Mouse (Mus musculus) cerebellum, adult 11 months (tissue): ENCODE measurements around the gene Ppp1r16b.

ENCODE experiments used
- DNase-seq: peaks from one replicate; pipeline ENCODE4 v3.0.0; 2022

The Ppp1r16b gene

DNA sequence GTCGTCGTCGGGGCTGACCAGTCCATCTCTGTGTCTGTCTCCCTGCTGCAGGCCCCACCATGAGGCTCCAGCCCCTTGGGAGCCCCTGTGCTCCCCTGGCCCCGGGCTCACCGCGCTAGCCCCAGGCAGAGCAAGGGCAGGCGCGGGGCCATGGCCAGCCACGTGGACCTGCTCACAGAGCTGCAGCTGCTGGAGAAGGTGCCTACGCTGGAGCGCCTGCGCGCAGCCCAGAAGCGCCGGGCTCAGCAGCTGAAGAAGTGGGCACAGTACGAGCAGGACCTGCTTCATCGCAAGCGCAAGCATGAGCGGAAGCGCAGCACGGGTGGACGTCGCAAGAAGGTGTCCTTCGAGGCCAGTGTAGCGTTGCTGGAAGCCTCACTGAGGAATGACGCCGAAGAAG is 30.6 kb downstream of the Ppp1r16b start:
- DNase-seq = no peak

DNA sequence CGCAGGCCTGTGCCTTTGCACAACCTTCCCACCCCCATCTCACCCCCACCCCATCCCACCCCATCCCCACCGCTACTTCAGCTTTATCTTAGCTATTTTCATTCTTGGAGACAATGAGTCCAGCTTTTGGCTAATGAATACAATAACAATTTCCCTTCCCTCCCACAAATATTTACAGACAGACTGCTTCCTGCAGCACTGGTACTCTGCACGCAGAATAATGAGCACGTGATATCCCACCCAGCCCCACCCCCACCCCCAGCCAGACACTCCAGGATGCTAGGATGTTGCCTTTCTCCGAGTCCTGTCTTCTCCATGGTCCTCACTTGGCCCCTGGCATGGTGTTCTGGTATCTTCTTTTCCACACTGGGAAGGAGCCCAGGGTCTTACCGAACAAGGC is 31.3 kb downstream of the Ppp1r16b start:
- no peak for DNase-seq

DNA sequence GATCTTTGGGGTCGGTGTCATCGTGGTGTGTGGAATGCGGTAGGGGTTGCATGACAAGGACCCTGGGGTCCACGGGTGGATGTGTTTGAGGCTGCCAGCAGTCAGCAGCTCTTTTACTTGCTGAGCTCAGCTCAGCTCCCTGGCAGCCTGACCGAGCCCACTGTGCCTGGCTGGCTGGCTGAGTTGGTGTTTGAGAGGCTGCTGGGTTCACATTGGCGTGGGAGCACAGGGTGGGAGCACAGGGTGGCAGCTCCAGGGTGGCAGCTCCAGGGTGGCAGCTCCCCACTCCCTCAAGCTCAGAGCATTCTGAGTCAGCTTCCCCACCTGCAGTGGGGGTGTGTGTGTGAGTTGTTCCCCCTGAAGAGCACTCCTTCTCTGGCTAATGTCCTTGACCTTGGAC is 34.7 kb downstream of the Ppp1r16b start:
- DNase-seq = no peak

DNA sequence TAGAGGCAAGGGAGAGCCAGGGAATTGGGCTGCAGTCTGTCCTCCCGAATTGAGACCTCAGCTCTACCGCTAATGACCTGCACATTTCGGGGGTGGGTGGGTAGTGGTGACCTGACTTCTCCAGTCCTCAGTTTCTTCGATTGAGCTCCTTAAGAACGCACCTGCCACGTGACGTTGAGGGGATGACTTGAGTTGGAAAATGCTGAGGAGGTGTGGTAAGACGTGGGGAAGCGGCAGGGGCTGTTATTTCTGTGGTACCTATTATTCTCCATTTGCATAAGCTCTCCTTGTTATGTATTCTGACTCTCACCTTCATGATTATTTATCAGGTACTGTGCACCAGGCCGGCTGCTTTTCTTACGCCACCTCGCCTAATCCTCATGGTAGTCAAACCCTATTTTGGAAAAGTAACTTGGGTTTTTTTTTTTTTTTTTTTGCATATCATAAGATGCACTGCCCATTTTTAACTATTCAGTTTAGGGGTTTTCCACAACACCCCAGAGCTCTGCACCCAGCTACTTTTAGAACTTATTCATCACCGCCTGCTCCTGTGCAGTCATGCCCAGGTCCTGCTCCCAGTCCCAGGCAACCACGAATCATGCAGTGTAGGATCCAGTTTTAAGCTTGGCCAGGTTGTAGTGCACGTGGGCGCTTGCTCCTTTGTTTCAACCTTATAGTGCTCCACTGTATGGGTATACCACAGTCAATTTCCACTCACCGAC is 35.5 kb downstream of the Ppp1r16b start:
- no peak for DNase-seq

DNA sequence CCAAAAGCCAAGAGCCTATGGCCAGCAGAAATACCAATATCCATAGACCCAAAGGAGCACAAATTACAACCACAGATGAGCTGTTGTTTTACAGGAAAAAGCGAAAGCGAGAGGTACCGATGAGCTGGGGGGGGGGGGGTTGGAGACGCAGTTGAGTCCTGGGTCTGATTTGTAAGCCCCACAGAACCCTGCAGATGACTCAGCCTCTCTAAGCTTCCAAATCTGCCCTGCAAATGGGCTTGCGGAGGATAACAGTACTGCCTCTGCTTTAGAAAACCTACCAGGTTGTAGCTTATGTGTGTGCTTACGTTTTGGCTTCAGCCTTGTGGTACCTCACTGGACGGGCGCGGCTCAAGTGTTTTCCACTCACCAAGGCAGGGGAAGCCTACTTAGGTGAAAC is 36.3 kb downstream of the Ppp1r16b start:
- no peak for DNase-seq

DNA sequence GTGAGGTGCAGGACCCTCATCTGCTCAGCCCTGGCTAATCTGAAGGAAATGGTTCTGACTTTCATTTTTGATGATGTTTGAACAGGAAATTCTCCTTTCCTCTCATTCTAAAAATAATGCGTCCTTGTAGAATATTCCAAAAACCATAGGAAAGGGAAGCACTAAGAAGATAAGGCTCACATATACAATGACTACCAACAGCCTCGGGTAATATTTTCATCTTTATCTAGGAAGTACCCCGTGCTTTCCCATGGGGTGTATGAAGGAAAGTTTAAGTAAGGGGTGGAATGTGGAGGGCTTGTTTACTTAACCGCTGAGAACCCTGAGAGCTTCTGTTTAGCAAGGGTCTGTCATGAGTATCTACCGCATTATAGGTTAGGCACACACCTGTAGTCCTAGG is 37.0 kb downstream of the Ppp1r16b start:
- no peak for DNase-seq

DNA sequence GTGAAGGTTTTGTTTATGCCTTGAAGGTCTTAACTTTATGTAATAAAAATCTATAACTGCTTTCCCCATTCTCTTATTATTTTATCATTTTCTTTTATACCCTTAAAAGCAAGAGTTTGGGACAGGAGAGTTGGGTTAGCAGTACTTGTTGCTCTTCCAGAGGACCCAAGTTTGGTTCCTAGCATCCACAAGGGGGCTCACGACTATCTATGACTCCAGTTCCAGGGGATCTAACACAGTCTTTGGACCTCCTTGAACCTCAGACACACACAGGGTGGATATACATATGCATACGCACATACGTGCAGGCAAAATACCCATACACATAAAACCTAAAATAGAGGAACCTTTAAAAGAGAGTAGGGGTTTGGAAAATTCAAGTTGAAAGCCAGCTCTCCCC is 39.5 kb downstream of the Ppp1r16b start:
- DNase-seq = no peak

DNA sequence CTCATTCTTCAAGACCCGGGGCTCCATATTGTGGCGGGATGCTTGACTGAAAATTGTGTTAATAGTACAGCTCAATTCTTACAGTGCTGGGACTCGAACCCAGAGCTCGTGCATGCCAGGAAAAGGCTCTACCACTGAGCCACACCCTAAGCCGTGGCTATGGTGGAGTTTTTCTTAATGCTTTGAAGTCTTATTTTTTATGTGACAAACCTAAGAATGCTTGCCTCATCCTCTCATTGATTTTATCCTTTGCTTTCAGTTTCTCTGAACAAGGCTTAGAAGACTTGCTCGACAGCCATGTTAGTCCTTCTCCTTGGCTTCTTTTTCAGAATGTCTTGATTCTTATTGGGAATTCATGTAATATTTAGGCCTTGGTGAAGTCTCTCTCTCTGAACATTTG is 40.3 kb downstream of the Ppp1r16b start:
- no peak for DNase-seq

DNA sequence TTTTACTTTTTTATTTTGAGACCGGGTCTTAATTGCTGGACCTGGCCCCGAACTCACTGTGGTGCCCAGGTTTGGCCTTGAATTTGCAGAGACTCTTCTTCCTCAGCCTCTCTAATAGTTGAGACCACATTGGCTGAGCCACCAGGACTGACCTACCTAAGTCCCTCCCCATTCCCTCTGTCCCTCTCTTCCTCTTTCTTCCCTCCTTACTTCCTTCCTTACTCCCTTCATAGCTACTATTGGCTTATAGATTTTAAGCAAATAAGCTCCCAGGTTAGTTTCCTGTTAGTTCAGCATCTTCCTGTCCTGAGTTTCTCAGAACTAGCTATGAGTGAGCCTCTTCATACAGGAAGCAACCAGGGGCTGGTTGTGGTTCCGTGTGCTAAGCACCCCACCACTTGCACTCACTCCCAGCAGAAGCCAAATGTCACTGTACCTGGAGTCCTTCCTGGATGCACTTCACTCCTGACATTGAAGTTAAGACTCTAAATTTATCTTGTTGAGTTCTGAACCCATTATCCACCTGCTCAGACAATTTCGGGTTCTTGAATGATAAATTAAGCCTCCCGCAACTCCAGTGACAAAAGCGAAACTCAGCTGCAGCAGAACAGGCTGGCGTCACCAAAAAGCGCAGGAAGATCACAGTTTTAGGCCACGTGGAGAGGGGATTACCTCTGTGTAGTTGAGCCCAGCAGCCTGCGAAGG is 41.7 kb downstream of the Ppp1r16b start:
- DNase-seq = no peak

DNA sequence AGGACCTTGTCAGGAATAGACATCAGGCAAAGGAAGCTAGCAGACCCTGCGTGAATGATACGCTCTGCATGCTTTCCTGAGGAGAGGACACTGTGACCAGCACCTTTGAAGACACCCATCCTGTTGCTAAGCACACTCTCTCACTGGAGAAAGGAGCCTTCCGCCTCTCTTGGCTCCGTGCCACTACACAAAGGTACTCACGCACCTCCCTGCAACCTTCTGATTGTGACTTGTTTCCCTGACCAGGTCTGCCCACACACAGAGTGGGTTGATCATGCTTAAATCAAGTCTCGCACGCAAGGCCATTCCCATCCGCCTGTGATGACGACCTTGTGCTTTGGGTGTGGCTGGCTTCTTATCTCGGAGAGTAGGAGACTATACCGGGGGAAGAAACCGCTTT is 42.9 kb downstream of the Ppp1r16b start:
- no peak for DNase-seq

DNA sequence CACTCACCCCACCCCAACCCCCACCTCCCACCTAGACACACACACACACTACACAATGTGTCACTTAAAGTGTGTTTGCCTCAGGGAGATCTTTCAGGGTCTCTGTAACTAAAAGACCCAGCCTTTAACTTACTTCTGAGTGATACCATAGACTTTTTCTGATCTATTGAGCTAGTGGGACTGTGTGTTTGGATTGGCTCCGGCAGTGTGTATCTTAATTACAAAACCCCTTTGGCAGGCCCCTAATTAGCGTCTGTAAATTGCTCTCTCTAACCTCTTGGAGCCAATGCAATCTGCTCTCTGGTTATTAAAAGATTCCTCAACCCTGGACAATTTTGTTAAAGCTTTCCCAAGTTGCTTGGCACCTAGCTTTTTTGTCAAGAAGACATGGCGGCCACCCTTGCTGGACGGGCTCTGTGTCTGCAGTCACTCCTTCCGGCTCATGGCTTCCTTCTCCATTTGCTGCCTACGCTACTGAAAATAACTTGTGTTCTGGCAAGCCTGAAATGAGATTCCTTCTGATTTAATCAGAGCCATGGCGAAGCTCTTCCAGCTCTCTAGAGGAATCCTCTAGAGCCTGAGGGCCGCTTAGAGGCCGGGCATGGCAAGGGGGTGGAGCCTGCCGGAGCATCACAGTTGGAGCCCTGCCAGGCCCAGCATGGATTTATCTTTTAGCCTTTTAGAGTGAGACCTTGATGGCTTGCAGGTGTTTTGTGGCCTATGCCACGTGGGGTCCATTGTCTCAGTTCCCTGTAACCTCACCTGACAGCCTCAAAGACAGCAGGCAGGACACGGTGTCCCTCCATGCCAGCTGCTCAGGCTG is 46.9 kb downstream of the Ppp1r16b start:
- no peak for DNase-seq

DNA sequence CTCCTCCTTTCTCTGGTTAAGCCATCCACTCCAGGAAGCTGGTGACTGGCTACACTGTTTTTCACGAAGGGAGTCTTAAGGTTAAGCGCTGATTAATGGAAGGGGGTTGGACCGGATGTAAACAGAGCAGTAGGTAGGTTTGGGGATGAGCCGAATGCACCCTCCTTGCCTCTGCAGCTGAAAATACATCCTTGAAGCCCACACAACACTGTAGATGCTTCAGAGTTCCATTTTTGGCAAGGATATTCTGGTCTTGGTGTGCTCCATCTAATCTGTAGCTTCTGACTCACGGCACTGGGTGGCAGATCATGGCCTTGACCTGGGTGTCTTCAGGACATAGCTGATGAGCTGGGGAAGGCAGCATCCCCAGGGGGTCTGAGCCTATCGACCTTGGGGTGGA is 49.6 kb downstream of the Ppp1r16b start:
- no peak for DNase-seq

DNA sequence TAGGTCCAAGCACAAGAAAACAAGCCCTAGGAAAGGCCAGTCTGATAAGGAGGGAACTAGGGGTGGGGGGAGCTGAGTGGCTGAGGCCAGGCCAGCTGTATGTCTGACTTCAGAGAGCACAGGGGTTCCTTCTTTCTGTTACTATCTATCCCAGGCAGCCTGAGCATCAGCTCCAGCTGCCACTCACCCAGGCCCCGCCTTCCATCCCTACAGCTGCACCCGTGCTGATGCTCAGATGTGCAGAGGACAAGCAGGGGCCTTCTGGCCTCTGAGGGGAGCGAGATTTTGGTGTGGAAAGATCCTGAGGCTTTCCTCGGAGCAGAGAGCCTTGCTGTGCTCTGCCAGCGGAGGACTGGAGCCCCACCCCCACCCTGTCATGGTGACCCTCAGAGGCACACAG is 50.9 kb downstream of the Ppp1r16b start:
- no peak for DNase-seq

DNA sequence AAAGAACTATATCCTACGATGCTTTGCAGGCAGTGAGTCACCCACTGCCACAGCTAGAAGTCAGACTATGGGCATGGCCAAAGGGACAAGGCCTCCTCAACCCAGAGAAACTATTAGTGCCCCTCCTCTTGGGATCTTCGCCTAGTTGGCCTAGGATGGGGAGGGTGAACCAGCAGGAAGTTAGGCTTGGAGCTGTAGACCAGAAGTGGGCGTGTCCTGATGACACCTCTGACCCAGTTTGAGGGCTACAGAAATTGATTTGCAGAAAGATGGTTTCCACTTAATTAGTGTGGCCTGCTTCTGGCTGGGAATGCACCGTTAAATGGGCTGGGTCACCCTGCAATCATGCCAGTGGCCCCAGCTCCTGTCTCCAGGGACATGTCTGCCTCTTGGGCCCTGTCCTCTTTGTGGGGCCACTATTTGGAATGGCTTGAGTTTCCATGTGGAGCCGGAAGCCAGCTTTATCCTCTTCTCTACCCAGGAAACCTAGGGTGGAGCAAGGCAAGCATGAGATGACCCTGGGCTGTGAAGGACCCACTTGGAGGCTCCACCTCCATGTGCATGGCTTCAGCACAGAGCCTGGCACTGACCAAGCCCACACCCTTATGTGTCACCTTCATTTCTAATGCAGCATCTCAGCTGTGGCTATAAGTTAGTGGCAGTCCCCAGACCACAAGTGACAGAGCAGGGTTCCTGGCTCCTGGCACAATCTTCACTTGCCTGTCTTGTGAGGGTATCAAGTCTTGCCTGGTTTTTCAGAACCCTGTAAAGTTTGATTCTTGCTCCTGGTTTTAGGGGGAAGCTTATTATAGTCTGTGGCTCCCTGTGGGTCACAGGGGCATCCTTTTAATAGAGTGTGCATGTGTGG is 52.6 kb downstream of the Ppp1r16b start:
- DNase-seq = no peak

DNA sequence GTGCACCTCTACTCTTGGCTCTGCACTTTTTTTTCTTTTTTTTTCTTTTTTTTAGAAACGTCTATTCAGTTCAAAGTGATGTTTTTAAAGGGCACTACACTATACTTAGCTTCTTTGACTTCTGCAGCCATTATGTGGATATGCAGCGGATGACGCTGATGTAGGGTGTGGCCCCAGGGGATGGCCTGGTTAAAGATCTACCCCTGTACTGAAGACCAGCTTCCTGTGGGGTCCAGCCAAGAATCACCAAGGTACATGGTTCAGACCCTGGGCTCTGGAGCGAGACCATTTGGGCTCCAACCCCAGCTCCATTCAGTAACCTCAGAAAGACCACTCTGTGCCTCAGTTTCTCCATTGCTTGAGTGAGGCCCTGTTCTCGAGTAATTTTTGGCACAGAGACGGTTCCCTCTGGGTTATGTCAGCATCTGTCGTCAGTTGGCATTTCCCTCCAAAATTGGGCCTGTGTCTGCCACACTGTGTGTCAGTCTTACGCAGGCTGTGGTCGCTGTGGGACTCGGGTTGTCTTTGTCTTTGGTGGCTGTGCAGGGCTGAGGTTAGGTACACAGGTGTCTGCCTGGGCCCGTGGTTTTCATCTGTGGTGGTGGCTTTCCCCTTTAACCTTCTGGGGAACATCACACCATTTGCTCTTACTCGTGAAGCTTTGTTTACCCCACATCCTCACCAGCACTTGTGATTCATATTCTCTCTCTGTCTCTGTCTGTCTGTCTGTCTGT is 53.8 kb downstream of the Ppp1r16b start:
- no peak for DNase-seq

DNA sequence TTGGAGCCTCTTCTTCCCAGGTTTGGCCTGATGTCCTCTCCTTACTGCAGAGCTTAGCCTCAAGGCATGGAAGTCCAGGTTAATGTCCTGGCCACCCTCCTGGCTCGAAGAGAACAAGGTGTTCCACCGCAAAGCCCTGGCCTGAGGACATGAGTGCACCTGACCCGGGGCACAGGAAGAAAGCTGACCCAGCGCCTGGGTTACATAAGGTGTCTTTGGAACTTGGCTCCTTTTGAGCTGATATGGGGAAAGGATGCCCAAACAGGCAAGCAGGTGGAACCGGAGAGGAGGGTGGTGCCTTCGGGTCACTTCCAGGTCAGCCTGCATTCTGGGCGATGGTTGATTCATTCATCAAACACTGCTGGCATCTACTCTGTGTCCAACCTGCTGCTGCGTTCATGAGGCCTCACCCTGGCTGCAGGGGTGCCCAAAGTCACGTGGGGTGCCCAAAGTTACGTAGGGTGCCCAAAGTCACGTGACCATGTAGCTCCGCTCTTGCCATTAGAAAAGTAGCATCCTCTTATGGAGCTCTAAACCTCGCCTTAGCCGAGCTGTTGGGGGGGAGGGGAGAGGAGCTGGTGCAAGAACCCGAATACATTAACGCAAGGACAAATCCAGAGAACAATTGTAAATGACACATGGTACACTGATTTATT is 55.6 kb downstream of the Ppp1r16b start:
- DNase-seq = no peak

DNA sequence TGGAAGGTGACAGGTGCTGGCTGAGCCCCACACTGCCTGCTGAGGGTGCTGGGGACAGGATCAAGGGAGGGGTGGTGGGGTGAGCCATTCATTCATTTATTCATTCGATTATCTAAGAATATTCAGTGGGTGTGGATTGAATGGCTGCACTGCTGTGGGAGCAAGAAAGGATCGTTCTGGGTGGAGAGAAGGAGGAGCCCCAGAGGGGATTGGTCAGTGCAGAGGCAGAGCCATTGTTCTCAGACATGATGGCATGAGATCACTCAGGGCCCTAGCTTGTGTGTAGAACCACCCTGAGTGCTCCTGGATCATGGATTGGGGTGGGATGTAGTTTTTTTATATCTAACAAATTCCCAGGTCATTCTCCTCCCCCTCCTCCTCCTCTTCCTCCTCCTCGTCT is 56.3 kb downstream of the Ppp1r16b start:
- DNase-seq = no peak

DNA sequence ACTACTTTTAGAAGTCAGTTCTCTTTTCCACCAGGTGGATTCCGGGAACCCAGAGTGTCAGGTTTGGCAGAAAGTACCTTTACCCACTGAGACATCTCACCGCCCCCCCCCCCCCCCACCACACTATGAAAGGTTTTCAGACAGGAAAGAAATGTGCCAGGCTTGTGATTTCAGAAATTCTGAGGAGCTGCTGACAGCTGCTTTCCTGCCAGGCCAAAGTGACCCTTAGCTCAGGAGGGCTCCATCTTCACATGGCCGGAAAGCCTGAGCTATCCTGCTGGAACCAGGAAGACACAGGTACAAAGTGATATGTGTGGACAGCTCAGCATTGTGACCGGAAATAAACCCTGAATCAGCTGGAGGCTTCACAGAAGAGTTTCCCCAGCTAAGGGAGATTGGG is 56.9 kb downstream of the Ppp1r16b start:
- DNase-seq = no peak

DNA sequence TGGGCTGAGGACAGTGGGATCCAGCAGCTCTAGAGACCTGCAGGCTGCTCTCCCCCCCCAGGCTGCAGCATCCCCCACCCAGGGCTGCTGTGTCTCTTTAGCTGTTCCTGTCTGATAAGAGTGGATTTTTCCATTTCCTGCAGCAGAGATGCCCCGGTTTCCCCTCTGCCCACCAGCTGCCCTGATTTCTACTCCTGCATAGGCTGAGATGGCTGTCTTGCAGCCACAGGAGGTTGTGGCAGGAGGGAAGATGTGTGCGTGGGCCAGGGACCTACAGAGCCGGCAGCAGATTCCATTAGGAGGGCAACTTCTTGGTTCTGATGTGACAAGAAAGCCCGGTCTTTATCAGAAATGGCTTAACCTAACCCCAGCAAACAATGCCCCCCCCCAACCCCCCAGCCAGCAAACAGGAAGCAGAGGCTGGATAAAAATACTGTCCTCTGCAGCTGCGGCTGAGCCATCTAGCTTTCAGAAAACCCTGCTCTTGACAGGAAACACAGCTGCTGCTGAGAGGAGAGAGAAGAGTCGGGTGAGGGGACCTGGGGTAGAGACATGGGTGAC is 57.9 kb downstream of the Ppp1r16b start:
- DNase-seq = no peak

DNA sequence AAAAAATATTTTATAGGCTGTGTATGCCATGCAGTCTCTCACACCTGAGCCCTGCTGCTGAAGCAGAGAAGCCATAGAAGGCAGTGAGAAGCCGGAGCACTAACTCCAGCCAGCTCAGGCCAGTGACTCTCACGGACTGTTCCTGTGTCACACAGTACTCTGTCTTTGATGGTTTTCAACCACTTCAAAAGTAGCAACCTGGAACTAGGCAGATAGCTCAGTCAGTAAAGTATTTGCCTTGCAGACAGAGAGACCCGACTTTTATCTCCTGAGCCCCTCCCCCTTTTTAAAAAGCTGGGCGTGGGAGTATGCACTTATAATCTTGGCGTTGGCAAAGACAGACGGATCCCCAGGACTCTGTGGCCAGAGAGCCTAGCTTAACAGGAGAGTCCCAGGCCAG is 58.6 kb downstream of the Ppp1r16b start:
- no peak for DNase-seq

DNA sequence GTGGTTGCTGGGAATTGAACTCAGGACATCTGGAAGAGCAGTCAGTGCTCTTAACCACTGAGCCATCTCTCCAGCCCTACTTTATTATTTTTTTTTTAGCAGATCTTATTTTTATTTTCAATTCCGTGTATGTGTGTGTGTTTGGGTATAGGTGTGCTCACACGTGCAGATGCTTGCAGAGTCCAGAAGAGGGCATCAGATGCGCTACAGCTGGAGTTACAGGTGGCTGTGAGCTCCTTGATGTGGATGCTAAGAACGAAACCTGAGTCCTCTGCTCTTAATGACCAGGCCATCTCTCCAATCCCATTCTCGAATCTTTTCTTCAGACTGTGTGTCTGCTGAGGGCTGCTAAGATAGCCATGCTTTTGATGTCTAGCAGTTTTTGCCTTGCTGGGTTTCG is 61.1 kb downstream of the Ppp1r16b start:
- no peak for DNase-seq
